ENCODE assay signal across 10 mouse cellular contexts in the genomic region with DNA sequence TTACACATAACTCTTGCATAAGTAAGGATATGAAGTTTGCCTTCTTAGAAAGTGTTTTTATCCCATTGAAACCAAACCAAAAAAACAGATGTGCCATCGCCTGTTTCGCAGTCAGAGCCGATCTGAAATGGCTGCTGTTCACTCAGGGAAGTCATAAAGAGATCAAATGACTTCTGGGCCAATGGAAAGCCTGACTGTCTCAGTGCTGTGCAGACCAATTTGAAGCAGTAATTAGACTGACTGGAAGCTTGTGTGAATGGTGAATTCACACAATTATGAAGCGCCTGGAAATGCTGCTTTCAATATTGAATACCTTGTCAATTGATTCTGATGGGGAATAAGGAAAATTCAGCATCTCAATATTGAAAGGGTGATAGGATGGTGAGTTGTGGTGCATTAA.
"Had no signal": no experiment of that assay in that cellular context is flagged by ENCODE, and none has a peak within 500 bp of the region (broad histone marks: within the 10 kb centered on the region; RNA-seq: fewer than 3 reads in every experiment).

No protein-coding gene starts in this region.

- H3K27me3 ChIP-seq: limb, embryonic 12.5 days; liver, embryonic 13.5 days had no signal

- H3K4me2 ChIP-seq: limb, embryonic 12.5 days; liver, embryonic 13.5 days had no signal

- H3K9ac ChIP-seq: limb, embryonic 12.5 days; liver, embryonic 13.5 days; liver, postnatal 0 days had no signal

- DNase-seq: kidney, adult 8-10 months; kidney, postnatal 36 days; liver; liver, embryonic 13.5 days; liver, postnatal 0 days; midbrain, embryonic 14.5 days; spleen, adult 18-20 months; thymus, adult 18-20 months; thymus, postnatal 25 days had no signal

- H3K36me3 ChIP-seq: limb, embryonic 12.5 days; liver, embryonic 13.5 days had no signal

- H3K4me3 ChIP-seq: limb, embryonic 12.5 days; liver, embryonic 13.5 days had no signal

- H3K4me1 ChIP-seq: limb, embryonic 12.5 days; liver, embryonic 13.5 days had no signal

- ATAC-seq: liver, postnatal 0 days had no signal

- H3K9me3 ChIP-seq: limb, embryonic 12.5 days; liver, embryonic 13.5 days had no signal

- H3K27ac ChIP-seq: limb, embryonic 12.5 days; liver, embryonic 13.5 days had no signal
